Mouse (Mus musculus) MEL-GATA-1-ER (cell line): ENCODE measurements around the gene Sorcs1.

ENCODE experiments used
- DNase-seq: peaks from one replicate; pipeline ENCODE4 v3.0.0-alpha.2; 2012; ENCODE audit warnings: low read depth; ENCODE audit errors: extremely low read depth

Sorcs1 gene

DNA sequence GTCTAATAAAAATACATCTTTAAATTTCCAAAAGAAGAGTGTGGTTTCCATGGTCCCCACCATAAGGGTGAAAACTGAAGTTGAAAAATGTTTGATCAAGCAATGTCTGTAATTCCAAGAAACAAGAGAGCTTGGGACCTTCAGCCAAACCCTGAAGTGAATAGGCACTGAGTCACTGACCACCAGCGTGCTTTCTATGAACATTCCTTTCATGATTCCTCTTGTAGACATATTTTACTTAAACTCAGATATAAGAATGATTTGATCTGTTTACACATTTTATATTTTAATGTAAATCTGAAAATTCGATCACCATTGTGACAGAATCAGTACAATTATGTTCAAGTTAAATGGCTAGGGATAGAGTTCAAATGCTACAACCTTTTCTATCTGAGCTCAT, 112.1 kb downstream of the Sorcs1 start:
- DNase-seq: no peak

DNA sequence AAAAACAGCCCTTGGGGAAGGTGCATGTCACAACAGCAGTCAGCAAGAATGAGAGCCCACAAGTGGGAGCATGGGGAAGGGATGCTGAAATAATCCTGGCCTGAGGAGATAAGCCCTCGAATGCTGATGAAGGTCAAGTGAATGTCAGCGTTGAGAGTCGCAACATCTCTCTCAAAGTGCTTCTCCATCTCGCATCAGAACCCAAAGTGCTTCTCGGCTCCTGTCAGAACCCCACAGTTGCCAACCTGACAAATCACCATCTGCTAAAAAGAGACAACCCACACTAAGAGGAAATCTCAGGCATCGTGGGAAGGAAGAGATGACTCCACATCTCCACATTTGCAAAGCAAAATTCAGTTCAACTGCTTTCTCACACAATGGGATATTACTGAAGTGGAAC, 119.7 kb downstream of the Sorcs1 start:
- no peak for DNase-seq

DNA sequence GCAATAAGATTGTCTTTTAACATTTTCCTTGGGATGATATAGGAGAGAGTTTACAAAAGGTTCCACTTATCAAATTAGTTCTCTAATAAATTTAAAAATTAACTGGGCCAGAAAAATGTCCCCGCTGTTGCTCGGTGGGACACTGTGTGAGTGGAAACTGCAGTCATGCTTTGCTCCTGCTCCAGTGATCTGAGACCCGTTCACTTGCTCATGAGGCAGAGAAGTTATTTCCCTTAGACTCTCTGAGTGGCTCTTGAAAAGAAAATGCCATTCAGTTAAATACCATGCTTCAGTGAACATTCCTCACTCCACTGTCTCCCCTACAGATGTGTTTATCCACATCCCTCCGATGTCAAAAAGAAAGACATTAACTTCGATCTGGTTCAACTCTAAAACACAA, 144.4 kb downstream of the Sorcs1 start:
- no peak for DNase-seq

DNA sequence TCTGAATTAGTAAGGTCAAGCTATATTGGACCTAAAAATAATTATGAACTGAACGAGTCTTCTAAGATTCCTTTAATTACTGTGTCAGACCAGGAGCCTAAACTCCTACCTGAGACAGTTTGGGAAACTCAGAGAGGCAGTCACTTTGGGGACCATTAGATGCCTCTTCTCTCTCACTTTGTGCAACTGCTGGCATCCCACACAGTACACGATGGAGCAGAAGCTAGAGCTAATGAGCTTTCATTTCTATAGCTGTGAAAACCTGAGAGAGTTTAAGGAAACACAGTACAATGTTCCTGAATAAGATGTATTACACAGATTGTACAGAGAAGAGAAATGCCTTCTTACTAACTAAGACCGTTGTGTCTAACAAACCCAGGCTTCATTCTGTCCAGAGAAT, 150.6 kb downstream of the Sorcs1 start:
- DNase-seq: no peak

DNA sequence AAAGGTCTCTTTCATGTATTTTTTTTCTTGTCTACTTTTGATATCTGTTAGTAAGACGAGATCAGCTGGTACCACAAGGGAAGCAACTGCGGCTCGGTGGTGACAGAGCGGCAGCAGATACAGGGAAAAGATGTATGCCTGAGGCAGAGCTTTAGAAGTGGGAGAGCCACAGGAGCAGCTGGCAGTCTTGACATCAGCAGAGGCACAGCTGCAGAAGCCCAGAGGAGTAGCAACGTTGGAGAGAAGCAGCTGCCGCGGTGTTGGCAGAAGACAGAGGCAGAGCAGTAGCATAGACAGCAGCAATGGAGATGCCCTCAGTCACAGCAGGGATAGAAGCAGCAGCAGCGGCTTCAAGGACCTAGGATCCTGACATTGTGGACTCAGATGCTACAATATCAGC, 152.4 kb downstream of the Sorcs1 start:
- DNase-seq: no peak

DNA sequence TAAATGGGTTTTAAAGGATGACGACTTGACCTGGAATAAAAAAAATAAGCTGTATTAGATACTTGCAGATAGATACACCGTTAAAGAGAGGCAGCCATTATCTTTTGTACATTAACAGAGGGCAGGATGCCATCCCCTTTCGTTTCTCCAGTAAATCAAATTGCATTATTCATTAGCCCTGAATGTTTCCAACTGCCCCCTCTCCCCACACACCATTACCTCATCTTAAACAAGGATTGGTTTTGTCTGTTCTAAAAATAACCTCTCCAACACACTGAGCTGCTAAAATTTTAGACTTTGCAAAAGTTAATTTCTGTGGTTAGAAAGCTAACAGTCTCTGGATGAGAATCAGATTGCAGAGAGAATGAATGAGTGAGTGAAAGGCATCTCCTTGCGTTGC, 156.5 kb downstream of the Sorcs1 start:
- no peak for DNase-seq

DNA sequence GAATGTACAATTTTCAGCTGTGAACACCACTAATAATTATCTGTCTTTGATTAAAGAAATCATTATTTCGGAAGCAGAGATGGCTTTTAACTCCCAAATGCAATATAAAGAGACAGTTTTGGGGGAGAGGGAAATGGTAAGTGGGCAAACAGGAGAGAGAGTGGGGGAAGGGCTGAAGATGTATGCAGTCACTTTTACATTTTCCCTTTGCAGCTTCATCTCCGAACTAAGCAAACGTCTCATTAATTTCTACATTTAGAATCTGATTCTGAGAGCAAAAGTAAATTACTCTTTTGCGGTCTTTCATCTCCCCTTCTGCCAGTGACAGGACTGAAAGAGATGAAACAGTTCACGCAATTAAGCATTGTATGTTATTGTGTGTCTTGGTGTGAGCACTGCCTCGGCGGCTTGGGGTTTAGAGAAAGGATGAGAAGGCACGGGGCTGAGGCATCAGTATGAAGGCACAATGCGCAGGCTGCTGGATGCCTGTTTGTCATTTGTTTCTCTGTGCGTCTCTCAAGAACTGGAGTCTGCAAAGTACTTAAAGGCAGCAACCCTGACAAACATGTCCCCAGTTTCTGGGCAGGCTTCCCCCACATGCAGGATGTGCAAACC, 163.3 kb downstream of the Sorcs1 start:
- no peak for DNase-seq

DNA sequence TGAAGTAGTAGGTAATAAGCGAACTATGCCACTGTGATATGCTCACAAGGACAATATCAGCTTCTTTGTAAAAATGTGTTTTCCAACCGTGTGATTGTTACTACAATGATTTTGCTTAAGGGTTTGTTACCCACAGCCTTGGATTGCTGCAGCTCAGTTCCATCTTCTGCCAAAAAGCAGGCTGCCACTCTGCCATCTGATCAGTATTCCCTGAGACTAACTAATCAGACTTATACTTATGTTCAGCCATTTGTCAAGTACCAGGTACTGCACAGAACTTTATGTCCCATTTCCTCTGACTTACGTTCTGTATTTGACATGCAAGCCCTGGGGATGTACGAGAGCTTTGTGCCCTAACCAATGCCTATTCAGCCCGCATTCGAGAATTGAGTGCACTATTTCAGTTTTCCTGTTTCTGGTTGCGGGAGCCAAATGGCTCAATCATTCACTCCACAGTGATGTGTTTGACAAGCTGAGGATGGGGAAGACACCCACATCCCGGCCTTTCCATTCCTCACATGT, 164.1 kb downstream of the Sorcs1 start:
- no peak for DNase-seq

DNA sequence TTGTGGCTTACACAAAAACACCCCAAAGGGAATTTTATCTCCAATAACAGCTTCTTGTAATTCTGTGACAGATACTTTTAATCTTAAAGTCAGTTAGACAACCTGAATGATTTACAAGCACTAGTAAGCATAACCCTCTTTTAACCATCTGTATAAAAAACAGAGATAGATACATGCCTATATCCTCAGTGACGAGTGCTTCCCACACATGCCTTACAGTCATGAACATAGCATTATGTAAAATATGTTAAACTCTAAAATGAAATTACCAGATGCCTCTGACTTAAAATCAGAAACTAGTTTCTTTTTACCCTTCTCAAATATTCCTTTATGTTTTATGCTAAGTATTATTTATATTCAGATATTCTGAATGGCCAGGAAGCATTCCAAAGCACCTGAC, 175.6 kb downstream of the Sorcs1 start:
- no peak for DNase-seq

DNA sequence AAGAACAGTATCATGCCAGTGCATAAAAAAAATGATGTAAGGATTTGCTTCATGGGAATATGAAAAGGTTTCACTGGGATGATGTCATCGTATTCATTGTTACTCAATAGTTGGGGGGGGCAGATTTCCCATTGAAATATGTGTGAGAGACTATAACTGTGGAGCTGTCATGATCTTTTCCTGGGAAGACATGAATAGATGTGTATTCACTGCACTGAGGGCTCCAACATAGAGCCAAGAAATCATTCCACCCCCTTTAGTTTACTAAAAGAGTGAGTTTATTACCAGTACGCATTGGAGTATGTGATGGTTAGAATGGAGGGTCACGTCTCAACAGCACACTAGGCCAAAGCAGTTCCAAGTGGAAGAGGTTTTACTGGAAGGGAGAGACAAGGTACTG, 187.3 kb downstream of the Sorcs1 start:
- DNase-seq: no peak

DNA sequence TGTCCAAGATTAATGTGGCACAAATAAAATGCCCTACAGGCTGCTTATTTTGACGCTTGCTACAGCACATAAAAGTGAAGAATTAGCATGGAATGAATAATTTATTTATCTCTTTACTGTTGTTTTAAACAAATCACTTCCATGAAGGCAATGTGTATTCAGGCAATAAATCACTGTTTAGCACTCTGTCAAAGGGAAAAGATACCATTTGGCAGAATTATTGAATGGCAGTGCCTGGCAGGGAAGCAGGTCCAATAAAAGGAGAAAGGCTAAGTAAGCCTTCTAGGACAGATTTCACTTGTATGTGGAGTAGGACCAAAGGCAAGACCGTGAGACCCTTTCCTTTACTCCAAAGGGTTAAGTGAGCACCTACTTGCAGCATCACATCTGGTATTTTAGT, 187.7 kb downstream of the Sorcs1 start:
- no peak for DNase-seq

DNA sequence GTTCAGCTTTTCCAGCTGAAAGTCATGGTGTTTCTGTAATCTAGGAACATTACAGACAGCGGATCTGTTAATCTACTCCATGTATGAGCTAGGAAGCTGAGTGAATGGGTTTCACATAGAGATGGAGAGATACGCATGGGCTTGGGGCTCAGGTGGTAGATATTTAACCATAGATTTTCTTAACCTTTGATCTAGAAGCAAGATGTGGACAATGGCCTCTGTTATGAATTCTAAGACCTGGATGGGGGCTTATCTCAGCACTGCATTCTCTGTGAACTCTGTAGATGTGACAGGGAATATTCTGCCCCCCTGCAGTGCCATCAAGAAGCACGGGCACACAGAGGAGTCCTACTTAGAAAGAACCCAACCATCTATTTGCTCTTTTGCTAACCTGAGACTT, 188.7 kb downstream of the Sorcs1 start:
- no peak for DNase-seq

DNA sequence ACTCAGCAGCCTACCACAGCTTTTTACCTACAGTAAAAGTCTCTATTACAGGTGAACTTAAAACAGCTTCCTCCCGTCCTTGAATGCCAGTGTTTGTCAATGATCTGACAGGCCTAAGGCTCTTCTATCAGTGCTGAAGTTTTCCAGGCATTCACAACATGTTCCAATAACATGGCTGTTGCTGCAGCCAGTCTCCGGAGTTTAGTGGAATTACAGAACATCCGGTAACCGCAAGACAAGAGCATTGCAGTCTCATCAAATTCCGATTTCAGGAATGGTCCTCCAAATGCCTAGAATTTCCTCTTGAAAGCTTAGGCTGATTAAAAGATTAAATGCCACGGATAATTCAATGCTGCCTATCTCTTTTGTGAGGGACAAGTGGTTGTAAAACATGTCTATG, 190.0 kb downstream of the Sorcs1 start:
- no peak for DNase-seq

DNA sequence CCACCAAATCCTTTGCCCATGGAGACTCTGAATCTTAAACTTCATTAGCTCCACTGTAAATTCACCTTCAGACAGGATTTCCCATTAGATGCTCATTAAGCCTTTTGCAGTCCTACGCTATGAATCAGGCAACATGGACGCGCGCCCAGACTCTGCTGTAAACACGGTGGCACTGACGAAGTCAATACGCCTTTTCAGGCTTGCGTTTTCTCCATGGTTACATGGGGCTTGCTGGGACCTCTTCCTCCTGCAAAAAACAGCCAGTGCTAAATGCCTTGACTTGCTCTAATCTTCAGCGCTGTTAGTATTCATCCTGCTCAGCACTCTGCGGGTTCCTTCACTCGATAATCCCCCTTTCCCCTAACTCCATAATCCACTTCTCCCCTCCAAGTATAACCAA, 190.7 kb downstream of the Sorcs1 start:
- DNase-seq: no peak

DNA sequence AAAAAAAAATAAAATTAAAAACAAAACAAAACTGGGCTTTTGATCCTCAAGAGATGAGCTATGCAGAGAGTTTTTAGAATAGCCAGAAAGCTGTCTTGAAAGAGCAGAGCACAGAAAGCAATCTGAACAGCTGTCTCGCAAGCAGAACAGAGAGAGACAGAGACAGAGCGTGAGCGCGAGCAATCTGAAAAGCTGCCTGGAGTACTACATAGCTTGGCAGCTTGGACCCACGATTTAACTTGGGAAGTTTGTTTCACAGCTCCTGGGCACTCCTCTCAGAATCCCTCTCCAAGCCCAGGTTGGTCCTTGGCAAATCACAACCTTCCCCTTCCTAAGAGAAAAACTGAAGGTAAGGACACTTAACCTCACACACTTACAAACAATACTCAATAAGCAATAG, 192.1 kb downstream of the Sorcs1 start:
- no peak for DNase-seq

DNA sequence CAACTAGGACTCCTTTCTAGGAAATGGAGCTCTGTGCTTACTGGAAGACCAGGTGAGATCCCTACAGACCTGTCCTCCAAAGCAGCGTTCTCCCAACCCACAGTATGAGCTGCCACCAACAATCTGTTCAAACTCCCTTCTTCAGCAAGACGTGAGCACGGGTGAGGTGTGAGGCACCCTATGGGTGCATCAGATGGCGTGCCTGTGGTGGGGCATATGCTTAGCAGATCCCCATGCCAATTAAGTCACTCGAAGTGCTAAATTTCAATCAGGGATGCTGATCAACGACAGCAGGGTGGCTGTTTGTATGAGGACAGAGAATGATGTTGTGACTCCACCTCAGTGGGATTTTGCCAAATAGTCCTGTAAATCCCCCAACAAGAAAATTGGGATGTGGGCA, 201.7 kb downstream of the Sorcs1 start:
- DNase-seq: no peak

DNA sequence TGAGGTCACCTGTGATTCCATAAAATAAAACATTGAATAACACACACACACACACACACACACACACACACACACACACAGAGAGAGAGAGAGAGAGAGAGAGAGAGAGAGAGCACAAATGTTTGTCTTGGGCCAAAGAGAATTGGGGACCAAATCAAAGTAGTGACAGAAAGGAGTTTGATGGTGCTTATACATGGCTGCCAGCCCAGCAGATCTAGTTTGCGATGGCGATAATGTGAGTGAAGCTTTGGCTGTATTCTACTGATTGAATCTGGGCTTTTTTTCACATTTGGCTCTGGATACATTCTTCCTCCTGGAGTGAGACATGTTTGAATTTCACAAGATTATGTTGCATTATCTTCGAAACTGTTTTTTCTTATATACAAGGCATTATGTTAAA, 209.9 kb downstream of the Sorcs1 start:
- no peak for DNase-seq

DNA sequence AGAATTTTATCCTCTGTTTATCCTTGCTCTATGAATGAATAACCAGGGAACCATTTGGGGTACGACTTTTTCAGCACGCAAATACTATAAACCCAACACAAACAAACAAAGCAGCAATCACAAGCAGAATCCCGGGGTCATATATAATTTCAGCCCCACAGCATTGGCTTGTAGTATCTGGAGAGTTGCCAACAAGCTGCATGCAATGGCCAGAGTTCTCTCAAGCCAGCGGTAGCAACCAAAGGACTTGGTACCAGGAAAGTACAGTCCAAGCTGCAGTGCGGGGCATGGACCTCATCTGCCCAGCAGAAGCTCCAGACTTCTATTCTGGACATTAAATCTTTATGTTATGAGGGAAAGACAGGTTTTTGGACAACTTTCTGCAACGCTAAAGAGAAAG, 213.6 kb downstream of the Sorcs1 start:
- no peak for DNase-seq

DNA sequence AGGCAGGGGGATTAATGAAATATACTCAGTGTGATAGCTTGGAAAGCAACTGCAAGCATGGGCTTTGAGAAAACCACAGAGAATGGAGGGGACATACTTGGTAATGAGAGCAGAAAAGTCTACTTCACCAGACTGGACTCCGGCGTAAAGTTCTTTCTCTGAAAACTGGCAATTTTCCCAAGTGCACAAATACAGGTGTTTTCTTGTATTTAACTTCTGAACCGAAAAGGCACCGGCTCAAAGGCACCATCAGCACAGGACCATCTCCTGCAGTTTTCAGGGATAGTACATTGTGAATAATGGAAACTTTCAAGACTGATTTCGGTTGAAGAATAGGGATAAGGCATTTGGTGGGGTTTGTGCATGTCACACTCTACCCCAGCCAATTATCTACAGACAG, 219.9 kb downstream of the Sorcs1 start:
- DNase-seq: no peak

DNA sequence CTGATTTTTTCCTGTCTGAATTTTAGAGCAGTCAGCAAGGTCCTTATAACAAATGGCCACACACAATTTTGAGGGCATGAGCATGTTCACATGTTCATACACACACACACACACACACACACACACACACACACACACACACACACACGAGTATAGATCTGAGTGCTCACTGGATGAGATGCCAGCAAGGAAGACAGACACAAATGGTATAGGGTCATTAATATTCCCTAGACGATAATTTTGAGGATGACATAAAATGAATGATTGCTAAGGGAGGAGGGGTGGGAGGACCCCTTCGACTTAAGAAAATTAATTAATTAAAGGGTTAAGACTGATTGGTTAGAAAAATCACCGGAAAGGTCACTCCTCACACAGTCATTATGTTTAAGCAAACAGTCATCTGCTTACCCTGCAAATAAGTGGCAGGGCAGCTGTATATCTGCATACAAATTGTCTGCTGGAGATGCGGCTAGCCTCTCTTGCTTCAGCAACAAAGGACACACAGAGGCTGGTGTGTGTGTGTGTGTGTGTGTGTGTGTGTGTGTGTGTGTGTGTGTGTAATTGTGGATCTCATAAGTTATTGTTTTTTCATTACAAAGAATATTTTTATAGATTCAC, 221.1 kb downstream of the Sorcs1 start:
- no peak for DNase-seq

DNA sequence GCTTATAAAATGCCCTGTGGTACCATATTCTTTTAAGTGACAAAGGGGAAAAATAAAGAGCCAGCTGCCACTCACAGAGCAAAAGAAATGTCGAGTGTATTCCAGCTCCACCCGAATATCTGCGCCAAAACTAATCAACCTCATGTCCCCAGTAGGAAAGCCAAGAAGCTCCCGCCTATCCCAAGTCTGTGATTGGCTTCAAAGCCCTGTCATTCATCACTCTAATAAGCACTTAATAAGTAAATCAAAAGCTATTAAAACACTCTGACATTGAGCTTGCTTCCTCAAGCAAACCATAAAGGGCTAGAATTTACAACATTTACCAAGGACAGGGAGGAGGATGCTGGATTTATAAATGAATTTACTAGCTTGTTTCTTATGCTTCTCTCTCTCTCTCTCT, 237.3 kb downstream of the Sorcs1 start:
- no peak for DNase-seq

DNA sequence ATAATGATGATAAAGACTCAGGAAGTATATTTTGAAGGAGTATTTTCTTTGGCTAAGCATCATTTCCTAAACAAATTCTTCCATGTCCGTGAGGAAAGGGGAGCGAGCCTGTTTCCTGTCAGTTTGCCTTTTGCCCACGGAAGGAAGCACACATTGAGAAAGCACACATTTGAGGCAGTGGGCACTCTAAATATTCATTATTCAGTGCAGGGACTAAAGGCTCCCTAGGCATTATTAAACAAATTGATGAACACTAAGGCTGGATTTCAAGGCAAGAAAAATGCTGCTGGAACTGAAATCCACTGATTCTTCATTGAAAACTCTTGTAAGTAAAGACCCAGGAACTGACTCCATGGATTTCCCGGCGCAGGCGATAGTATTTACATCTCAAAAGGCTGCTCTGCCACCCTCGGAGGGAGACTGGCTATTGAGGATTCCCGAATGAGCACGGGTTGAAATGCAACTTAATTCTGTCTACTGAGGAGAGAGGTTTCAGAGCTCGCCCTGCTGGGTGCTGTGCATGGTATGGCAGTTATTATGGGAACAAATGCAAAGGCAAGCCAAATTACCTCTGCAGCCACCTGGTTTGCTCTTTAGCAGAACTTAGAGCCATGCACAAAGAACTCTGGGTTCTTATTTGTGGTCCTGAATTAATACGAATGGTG, 238.1 kb downstream of the Sorcs1 start:
- DNase-seq: no peak

DNA sequence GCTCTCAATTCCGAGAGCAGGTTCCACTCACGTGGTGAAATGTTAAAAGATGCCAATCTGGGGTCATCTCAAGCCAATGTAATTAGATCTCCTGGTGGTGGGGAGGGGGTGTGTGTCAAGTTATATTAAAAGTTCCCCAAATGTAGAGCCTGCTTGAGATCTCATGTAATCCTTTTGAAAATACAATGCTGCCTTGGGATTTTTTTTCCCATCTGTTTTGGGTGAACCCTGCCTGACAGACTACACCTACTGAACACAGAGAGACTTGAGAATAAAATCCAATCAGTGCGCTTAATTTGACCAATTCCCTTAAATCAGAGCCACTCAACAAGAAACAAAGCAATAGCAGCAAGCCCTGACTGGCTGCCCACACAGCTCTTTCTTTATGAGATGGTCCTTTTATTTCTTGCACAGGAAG, 239.0 kb downstream of the Sorcs1 start:
- no peak for DNase-seq
